Mouse (Mus musculus) hindbrain, postnatal 0 days (tissue): ENCODE measurements at regions not wholly inside any gene's neighbourhood (a gene's known extent, or its start where the extent isn't known, plus 50 kb on each side); places are given as distances from the start of the nearest gene placed in this dataset.
A peak's percentile ranks its signal among the peaks of the same experiment; 100 is the strongest.

ENCODE experiments used
- ATAC-seq: fragments of 200-750 bp; cut with Nextera tagmentation; 2 replicates; pipeline ENCODE4 v1.8.0; 2017; ENCODE audit warnings: mild to moderate bottlenecking, moderate TSS enrichment, moderate library complexity
- DNase-seq: peaks from one replicate; pipeline ENCODE4 v3.0.0-alpha.2; 2015; ENCODE audit warnings: low spot score
- H3K27ac ChIP-seq: fragments of 300-500 bp; sonication (generic); 2 replicates; pipeline ENCODE4 v1.5.1; 2014; ENCODE audit warnings: mild to moderate bottlenecking
- H3K27me3 ChIP-seq: fragments of 300-500 bp; sonication (generic); 2 replicates; pipeline ENCODE4 v1.6.1; 2014; ENCODE audit warnings: low read length, mixed read lengths; ENCODE audit not compliant: insufficient read depth
- H3K36me3 ChIP-seq: fragments of 300-500 bp; sonication (generic); 2 replicates; pipeline ENCODE4 v1.6.1; 2014; ENCODE audit warnings: low read length, mixed read lengths; ENCODE audit not compliant: insufficient read depth
- H3K4me1 ChIP-seq: fragments of 300-500 bp; sonication (generic); 2 replicates; pipeline ENCODE4 v1.6.1; 2014; ENCODE audit warnings: antibody characterized with exemption, low read length, mixed read lengths; ENCODE audit not compliant: insufficient read depth
- H3K4me2 ChIP-seq: fragments of 300-500 bp; sonication (generic); 2 replicates; pipeline ENCODE4 v1.6.1; 2014; ENCODE audit warnings: low read depth, mild to moderate bottlenecking, low read length, moderate library complexity, mixed read lengths
- H3K4me3 ChIP-seq: fragments of 300-500 bp; sonication (generic); 2 replicates; pipeline ENCODE4 v1.5.1; 2014; ENCODE audit warnings: low read length
- H3K9ac ChIP-seq: fragments of 300-500 bp; sonication (generic); replicated peaks from 2 replicates; pipeline ENCODE4 v1.6.1; 2014; ENCODE audit warnings: mild to moderate bottlenecking, low read length, moderate library complexity, mixed read lengths
- H3K9me3 ChIP-seq: fragments of 300-500 bp; sonication (generic); 2 replicates; pipeline ENCODE4 v1.6.1; 2016; ENCODE audit warnings: low read length, mixed read lengths
- CTCF ChIP-seq: IDR thresholded peaks from 2 replicates; pipeline ENCODE4 v1.5.1; 2016; ENCODE audit warnings: antibody characterized with exemption, control low read depth, low read depth
- WGBS: fragments of 180-500 bp; shearing (Covaris S2); extraction: QIAGEN DNeasy Blood & Tissue Kit; methylation state at CpG from one replicate; pipeline ENCODE4 v1.1.7; 2014; 5-methylcytosine and 5-hydroxymethylcytosine counted together

GRCm38 (mm10) chr13:44459148-44459547 is 270.1 kb upstream of the Jarid2 start:
- H3K9me3 ChIP-seq, result no peaks in the 10 kb centered on the region
- WGBS, result 33% methylated on average over 4 of the region's 4 CpGs
- no peaks in the 10 kb centered on the region for H3K4me1 ChIP-seq
- no peak overlapping the region for H3K27ac ChIP-seq
- no peak overlapping the region for H3K9ac ChIP-seq
- no peaks in the 10 kb centered on the region for H3K36me3 ChIP-seq
- TF ChIP-seq CTCF, result no peak
- H3K27me3 ChIP-seq, result no peaks in the 10 kb centered on the region
- no peak for ATAC-seq
- H3K4me3 ChIP-seq, result no peak overlapping the region
- DNase-seq, result no peak
- H3K4me2 ChIP-seq, result no peak overlapping the region

- WGBS, result 91% methylated on average over 4 of the region's 4 CpGs
- no peaks in the 10 kb centered on the region for H3K4me1 ChIP-seq
- H3K4me3 ChIP-seq, result no peak overlapping the region
- H3K4me2 ChIP-seq, result no peak overlapping the region
- no peak overlapping the region for H3K9ac ChIP-seq
- no peaks in the 10 kb centered on the region for H3K9me3 ChIP-seq
- no peak for TF ChIP-seq CTCF
- H3K27me3 ChIP-seq, result no peaks in the 10 kb centered on the region
- ATAC-seq, result no peak
- DNase-seq, result no peak
- H3K27ac ChIP-seq, result no peak overlapping the region
- H3K36me3 ChIP-seq, result no peaks in the 10 kb centered on the region
Measured at GRCm38 (mm10) chr13:44463675-44464074, 265.6 kb upstream of the Jarid2 start.

- H3K4me1 ChIP-seq, result no peaks in the 10 kb centered on the region
- no peaks in the 10 kb centered on the region for H3K36me3 ChIP-seq
- no peak overlapping the region for H3K4me3 ChIP-seq
- DNase-seq (peak; percentile 81), ATAC-seq (peak; percentile 84)
- WGBS, result 71% methylated on average over 7 of the region's 7 CpGs
- H3K9ac ChIP-seq, result no peak overlapping the region
- TF ChIP-seq CTCF, result no peak
- no peaks in the 10 kb centered on the region for H3K9me3 ChIP-seq
- no peaks in the 10 kb centered on the region for H3K27me3 ChIP-seq
- no peak overlapping the region for H3K4me2 ChIP-seq
- no peak overlapping the region for H3K27ac ChIP-seq
Measured at GRCm38 (mm10) chr13:44465567-44465966, 263.7 kb upstream of the Jarid2 start.

- Histone ChIP-seq H3K27ac (no peak overlapping the region), H3K36me3 (no peaks in the 10 kb centered on the region), H3K4me1 (no peaks in the 10 kb centered on the region), H3K9ac (no peak overlapping the region), H3K27me3 (no peaks in the 10 kb centered on the region), H3K4me2 (no peak overlapping the region), H3K4me3 (no peak overlapping the region), H3K9me3 (no peaks in the 10 kb centered on the region)
- no peak for DNase-seq
- no peak for ATAC-seq
- TF ChIP-seq CTCF, result no peak
- 65% methylated on average over 14 of the region's 14 CpGs for WGBS
Measured at GRCm38 (mm10) chr13:44468963-44469674, 260.2 kb upstream of the Jarid2 start.

GRCm38 (mm10) chr13:44469675-44470074 is 259.6 kb upstream of the Jarid2 start:
- WGBS, result 93% methylated on average over 6 of the region's 6 CpGs
- TF ChIP-seq CTCF, result no peak

GRCm38 (mm10) chr13:44473200-44473599 is 256.1 kb upstream of the Jarid2 start:
- ATAC-seq (no peak), DNase-seq (no peak)
- Histone ChIP-seq H3K36me3 (no peaks in the 10 kb centered on the region), H3K27me3 (no peaks in the 10 kb centered on the region), H3K9me3 (no peaks in the 10 kb centered on the region), H3K4me3 (no peak overlapping the region), H3K4me1 (no peaks in the 10 kb centered on the region), H3K9ac (no peak overlapping the region), H3K4me2 (no peak overlapping the region), H3K27ac (no peak overlapping the region)
- 21% methylated on average over 6 of the region's 6 CpGs for WGBS
- TF ChIP-seq CTCF, result no peak

More at GRCm38 (mm10) chr13:44469675-44470074, 259.6 kb upstream of the Jarid2 start:
- no peaks in the 10 kb centered on the region for H3K4me1 ChIP-seq
- no peaks in the 10 kb centered on the region for H3K27me3 ChIP-seq
- no peak overlapping the region for H3K27ac ChIP-seq
- H3K4me3 ChIP-seq, result no peak overlapping the region
- no peaks in the 10 kb centered on the region for H3K9me3 ChIP-seq
- no peak overlapping the region for H3K4me2 ChIP-seq
- DNase-seq (no peak), ATAC-seq (no peak)
- no peaks in the 10 kb centered on the region for H3K36me3 ChIP-seq
- no peak overlapping the region for H3K9ac ChIP-seq

- Histone ChIP-seq H3K27ac (no peak overlapping the region), H3K4me2 (no peak overlapping the region), H3K4me1 (no peaks in the 10 kb centered on the region), H3K36me3 (no peaks in the 10 kb centered on the region), H3K4me3 (no peak overlapping the region), H3K9ac (no peak overlapping the region), H3K27me3 (no peaks in the 10 kb centered on the region), H3K9me3 (no peaks in the 10 kb centered on the region)
- DNase-seq (no peak), ATAC-seq (no peak)
- WGBS, result 39% methylated on average over 8 of the region's 8 CpGs
- TF ChIP-seq CTCF, result no peak
Measured at GRCm38 (mm10) chr13:44476901-44477300, 252.4 kb upstream of the Jarid2 start.
